Mouse (Mus musculus) forebrain, embryonic 14.5 days (tissue): ENCODE measurements around the gene Abi3bp. TPM values are rescaled to one million over a fixed set of nuclear protein-coding genes. Genes with fewer than 3 reads are reported as not detected.

ENCODE experiments used
- ATAC-seq: fragments of 200-750 bp; cut with Nextera tagmentation; 2 replicates; pipeline ENCODE4 v1.8.0; 2017; ENCODE audit warnings: mild to moderate bottlenecking, moderate library complexity
- DNase-seq: peaks from one replicate; pipeline ENCODE4 v3.0.0-alpha.2; 2015; ENCODE audit warnings: low spot score
- H3K27ac ChIP-seq: fragments of 300-500 bp; sonication (generic); 2 replicates; pipeline ENCODE4 v1.5.1; 2014; ENCODE audit warnings: low read depth, mild to moderate bottlenecking, control low read depth, low read length, moderate library complexity
- H3K27me3 ChIP-seq: fragments of 300-500 bp; sonication (generic); replicated peaks from 2 replicates; pipeline ENCODE4 v1.6.1; 2014; ENCODE audit warnings: low read length, control low read depth, mixed read lengths; ENCODE audit not compliant: control insufficient read depth, insufficient read depth
- H3K36me3 ChIP-seq: fragments of 300-500 bp; sonication (generic); 2 replicates; pipeline ENCODE4 v1.6.1; 2014; ENCODE audit warnings: low read length, control low read depth; ENCODE audit not compliant: control insufficient read depth, insufficient read depth
- H3K4me1 ChIP-seq: fragments of 300-500 bp; sonication (generic); 2 replicates; pipeline ENCODE4 v1.6.1; 2014; ENCODE audit warnings: antibody characterized with exemption, low read length, control low read depth; ENCODE audit not compliant: control insufficient read depth, insufficient read depth
- H3K4me2 ChIP-seq: fragments of 300-500 bp; sonication (generic); 2 replicates; pipeline ENCODE4 v1.6.1; 2014; ENCODE audit warnings: mild to moderate bottlenecking, control low read depth, low read length
- H3K4me3 ChIP-seq: fragments of 300-500 bp; sonication (generic); 2 replicates; pipeline ENCODE4 v1.5.1; 2014; ENCODE audit warnings: low read depth, low read length, control low read depth
- H3K9ac ChIP-seq: fragments of 300-500 bp; sonication (generic); 2 replicates; pipeline ENCODE4 v1.6.1; 2014; ENCODE audit warnings: mild to moderate bottlenecking, low read length, control low read depth, moderate library complexity
- H3K9me3 ChIP-seq: fragments of 300-500 bp; sonication (generic); replicated peaks from 2 replicates; pipeline ENCODE4 v1.6.1; 2016; ENCODE audit warnings: low read length, control low read depth, mixed read lengths; ENCODE audit not compliant: control insufficient read depth
- WGBS: fragments of 180-500 bp; shearing (Covaris S2); extraction: QIAGEN DNeasy Blood & Tissue Kit; methylation state at CpG from one replicate; pipeline ENCODE4 v1.1.7; 2014; 5-methylcytosine and 5-hydroxymethylcytosine counted together
- polyA plus RNA-seq: library from polyadenylated mRNA; unstranded; fragments of >200 nt; fragmentation: Nextera tagmentation; extraction: Ambion mirVana; gene quantifications from 2 replicates; pipeline ENCODE4 v1.2.1, GENCODE M21; 2014

Gene Abi3bp
- polyA plus RNA-seq, 1 experiment from 2014 or later: 0.18 TPM

- H3K36me3 ChIP-seq: no peaks in the 10 kb centered on the region
- no peak for ATAC-seq
- H3K27me3 ChIP-seq: no peaks in the 10 kb centered on the region
- 72% methylated on average over 4 of the region's 4 CpGs for WGBS
- H3K9me3 ChIP-seq: no peaks in the 10 kb centered on the region
- H3K27ac ChIP-seq: no peak overlapping the region
- DNase-seq: no peak
- H3K4me3 ChIP-seq: no peak overlapping the region
- no peaks in the 10 kb centered on the region for H3K4me1 ChIP-seq
- H3K9ac ChIP-seq: no peak overlapping the region
- H3K4me2 ChIP-seq: no peak overlapping the region
These were observed 244.7 kb downstream of the Abi3bp start for GRCm38 (mm10) chr16:56722357-56722756.

GRCm38 (mm10) chr16:56724927-56725326 is 247.2 kb downstream of the Abi3bp start:
- WGBS: 83% methylated on average over 10 of the region's 10 CpGs
- Histone ChIP-seq H3K4me3 (no peak overlapping the region), H3K9ac (no peak overlapping the region), H3K27me3 (no peaks in the 10 kb centered on the region), H3K27ac (no peak overlapping the region), H3K36me3 (no peaks in the 10 kb centered on the region), H3K4me1 (no peaks in the 10 kb centered on the region), H3K4me2 (no peak overlapping the region), H3K9me3 (no peaks in the 10 kb centered on the region)
- ATAC-seq: no peak
- DNase-seq: no peak

- H3K27me3 ChIP-seq: no peaks in the 10 kb centered on the region
- H3K4me3 ChIP-seq: no peak overlapping the region
- no peaks in the 10 kb centered on the region for H3K36me3 ChIP-seq
- WGBS: 44% methylated on average over 1 of the region's 1 CpGs
- H3K4me1 ChIP-seq: no peaks in the 10 kb centered on the region
- no peak for ATAC-seq
- no peaks in the 10 kb centered on the region for H3K9me3 ChIP-seq
- no peak overlapping the region for H3K4me2 ChIP-seq
- no peak overlapping the region for H3K27ac ChIP-seq
- no peak overlapping the region for H3K9ac ChIP-seq
- no peak for DNase-seq
These were observed 251.4 kb downstream of the Abi3bp start for GRCm38 (mm10) chr16:56729060-56729459.

Other genes starting within 250 kb of the Abi3bp start
- 163 and 169 TPM in 2 replicates for gene Tfg, start 239.6 kb downstream of the Abi3bp start, polyA plus RNA-seq